Mouse (Mus musculus) hindbrain, postnatal 0 days (tissue): ENCODE results near the gene Hscb. TPM values are rescaled to one million over a fixed set of nuclear protein-coding genes. Genes with fewer than 3 reads are reported as not detected.

Experiments used
- ATAC-seq: fragments of 200-750 bp; cut with Nextera tagmentation; 2 replicates; pipeline ENCODE4 v1.8.0; 2017; ENCODE audit warnings: mild to moderate bottlenecking, moderate TSS enrichment, moderate library complexity
- DNase-seq: peaks from one replicate; pipeline ENCODE4 v3.0.0-alpha.2; 2015; ENCODE audit warnings: low spot score
- H3K27ac ChIP-seq: fragments of 300-500 bp; sonication (generic); 2 replicates; pipeline ENCODE4 v1.5.1; 2014; ENCODE audit warnings: mild to moderate bottlenecking
- H3K27me3 ChIP-seq: fragments of 300-500 bp; sonication (generic); 2 replicates; pipeline ENCODE4 v1.6.1; 2014; ENCODE audit warnings: low read length, mixed read lengths; ENCODE audit not compliant: insufficient read depth
- H3K36me3 ChIP-seq: fragments of 300-500 bp; sonication (generic); 2 replicates; pipeline ENCODE4 v1.6.1; 2014; ENCODE audit warnings: low read length, mixed read lengths; ENCODE audit not compliant: insufficient read depth
- H3K4me1 ChIP-seq: fragments of 300-500 bp; sonication (generic); 2 replicates; pipeline ENCODE4 v1.6.1; 2014; ENCODE audit warnings: antibody characterized with exemption, low read length, mixed read lengths; ENCODE audit not compliant: insufficient read depth
- H3K4me2 ChIP-seq: fragments of 300-500 bp; sonication (generic); 2 replicates; pipeline ENCODE4 v1.6.1; 2014; ENCODE audit warnings: low read depth, mild to moderate bottlenecking, low read length, moderate library complexity, mixed read lengths
- H3K4me3 ChIP-seq: fragments of 300-500 bp; sonication (generic); 2 replicates; pipeline ENCODE4 v1.5.1; 2014; ENCODE audit warnings: low read length
- H3K9ac ChIP-seq: fragments of 300-500 bp; sonication (generic); replicated peaks from 2 replicates; pipeline ENCODE4 v1.6.1; 2014; ENCODE audit warnings: mild to moderate bottlenecking, low read length, moderate library complexity, mixed read lengths
- H3K9me3 ChIP-seq: fragments of 300-500 bp; sonication (generic); 2 replicates; pipeline ENCODE4 v1.6.1; 2016; ENCODE audit warnings: low read length, mixed read lengths
- CTCF ChIP-seq: IDR thresholded peaks from 2 replicates; pipeline ENCODE4 v1.5.1; 2016; ENCODE audit warnings: antibody characterized with exemption, control low read depth, low read depth
- WGBS: fragments of 180-500 bp; shearing (Covaris S2); extraction: QIAGEN DNeasy Blood & Tissue Kit; methylation state at CpG from one replicate; pipeline ENCODE4 v1.1.7; 2014; 5-methylcytosine and 5-hydroxymethylcytosine counted together
- polyA plus RNA-seq: library from polyadenylated mRNA; unstranded; fragments of >200 nt; fragmentation: Nextera tagmentation; extraction: Ambion mirVana; gene quantifications from 2 replicates; pipeline ENCODE4 v1.2.1, GENCODE M21; 2015
- total RNA-seq: library from RNA; depleted of rRNA; stranded (reverse); fragments of >200 nt; gene quantifications from 2 replicates; pipeline ENCODE4 v1.2.3, GENCODE M21; 2014

Gene Hscb
- total and polyA plus RNA-seq, 2 experiments from 2014 or later, result 10.5 to 12.0 TPM

GRCm38 (mm10) chr5:110831036-110831720, 8.4 kb downstream of the Hscb start:
- H3K9ac ChIP-seq, result no peak overlapping the region
- no peak for TF ChIP-seq CTCF
- H3K9me3 ChIP-seq, result no peaks in the 10 kb centered on the region
- H3K27ac ChIP-seq, result no peak overlapping the region
- H3K4me2 ChIP-seq, result no peak overlapping the region
- no peak overlapping the region for H3K4me3 ChIP-seq
- DNase-seq, result no peak
- no peaks in the 10 kb centered on the region for H3K27me3 ChIP-seq
- WGBS, result 89% methylated on average over 5 of the region's 5 CpGs
- no peak for ATAC-seq
- no peaks in the 10 kb centered on the region for H3K4me1 ChIP-seq
- H3K36me3 ChIP-seq, result no peaks in the 10 kb centered on the region

DNA sequence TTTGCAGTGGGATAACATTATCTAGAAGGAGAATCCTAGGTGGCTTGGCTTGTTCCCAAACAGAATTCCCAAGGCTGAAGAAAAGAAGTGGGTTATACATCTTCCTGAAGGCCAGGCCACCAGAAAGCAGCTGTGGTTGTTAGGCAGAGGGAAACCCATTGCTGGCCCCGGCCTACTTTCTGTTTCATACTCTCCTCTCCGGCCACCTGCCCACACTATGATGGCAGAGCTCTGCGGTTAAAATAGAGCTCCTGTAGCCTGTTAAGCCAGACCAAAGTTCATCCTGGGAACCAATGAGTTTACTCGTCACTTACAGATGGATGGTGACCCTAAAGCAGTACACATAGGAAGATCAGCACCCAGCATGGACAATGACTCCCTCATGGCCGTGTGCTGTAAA, 12.0 kb downstream of the Hscb start:
- no peaks in the 10 kb centered on the region for H3K36me3 ChIP-seq
- H3K4me3 ChIP-seq, result no peak overlapping the region
- TF ChIP-seq CTCF, result no peak
- H3K9ac ChIP-seq, result no peak overlapping the region
- no peaks in the 10 kb centered on the region for H3K4me1 ChIP-seq
- H3K9me3 ChIP-seq, result no peaks in the 10 kb centered on the region
- ATAC-seq (no peak), DNase-seq (no peak)
- WGBS, result 88% methylated on average over 5 of the region's 5 CpGs
- H3K27ac ChIP-seq, result no peak overlapping the region
- H3K4me2 ChIP-seq, result no peak overlapping the region
- H3K27me3 ChIP-seq, result no peaks in the 10 kb centered on the region

DNA sequence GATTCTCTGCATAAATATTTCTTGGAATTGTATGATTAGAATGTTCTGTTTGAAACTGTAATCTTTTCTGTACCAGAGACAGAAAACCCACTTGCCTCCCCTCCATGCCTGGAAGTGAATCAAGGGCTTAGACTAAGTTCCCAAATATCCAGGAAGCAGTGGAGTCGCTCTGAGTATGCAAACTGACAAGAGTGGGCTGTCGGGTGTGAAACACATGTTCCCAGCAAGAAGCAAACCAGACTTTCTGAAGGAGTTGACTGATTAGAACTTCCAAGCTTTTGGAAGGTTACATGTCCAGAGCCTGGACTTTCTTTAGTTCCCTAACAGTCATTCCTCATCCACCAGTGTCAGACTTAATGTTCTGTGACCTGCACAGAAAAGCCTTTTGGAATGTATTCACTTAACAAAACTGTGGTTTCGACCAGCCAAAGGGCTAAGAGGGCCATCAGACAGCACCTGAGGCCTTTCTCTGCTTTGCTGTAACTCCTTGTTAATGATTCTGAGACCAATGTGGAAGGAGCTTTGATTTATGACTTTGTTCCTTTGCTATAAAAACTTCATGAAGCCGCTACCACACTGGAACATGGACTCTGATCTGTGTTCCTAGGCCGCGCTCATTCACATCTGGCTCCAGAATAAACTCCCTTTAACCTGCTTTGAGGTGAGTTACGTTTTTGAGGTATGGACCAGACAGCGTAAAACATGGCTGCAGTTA, 12.6 kb downstream of the Hscb start:
- DNase-seq (no peak), ATAC-seq (no peak)
- H3K4me1 ChIP-seq, result no peaks in the 10 kb centered on the region
- no peak for TF ChIP-seq CTCF
- H3K4me3 ChIP-seq, result no peak overlapping the region
- no peaks in the 10 kb centered on the region for H3K36me3 ChIP-seq
- no peaks in the 10 kb centered on the region for H3K27me3 ChIP-seq
- H3K9me3 ChIP-seq, result no peaks in the 10 kb centered on the region
- WGBS, result 91% methylated on average over 8 of the region's 8 CpGs
- no peak overlapping the region for H3K9ac ChIP-seq
- H3K4me2 ChIP-seq, result no peak overlapping the region
- no peak overlapping the region for H3K27ac ChIP-seq

- Histone ChIP-seq H3K36me3 (no peaks in the 10 kb centered on the region), H3K9me3 (no peaks in the 10 kb centered on the region), H3K4me2 (no peak overlapping the region), H3K27me3 (no peaks in the 10 kb centered on the region), H3K4me1 (no peaks in the 10 kb centered on the region), H3K9ac (no peak overlapping the region), H3K4me3 (no peak overlapping the region), H3K27ac (no peak overlapping the region)
- ATAC-seq (no peak), DNase-seq (no peak)
- 88% methylated on average over 4 of the region's 4 CpGs for WGBS
- TF ChIP-seq CTCF, result no peak
Observed at GRCm38 (mm10) chr5:110824421-110824820, 15.2 kb downstream of the Hscb start.

GRCm38 (mm10) chr5:110809667-110810325, 29.8 kb downstream of the Hscb start, which contains the start of gene Ulk1:
Ulk1 (minus strand) TSS chr5:110810097.
- ATAC-seq (peak; percentile 98), DNase-seq (peak; percentile 100)
- peak within 1 kb of the TSS; percentile 87 for H3K9ac ChIP-seq
- no peaks in the 10 kb centered on the region for H3K36me3 ChIP-seq
- under 1% methylated on average over 71 of the region's 80 CpGs for WGBS
- peaks cover 23% of the 10 kb centered on the region for H3K4me1 ChIP-seq
- H3K9me3 ChIP-seq, result no peaks in the 10 kb centered on the region
- no peaks in the 10 kb centered on the region for H3K27me3 ChIP-seq
- H3K4me3 ChIP-seq, result peak within 1 kb of the TSS; percentile 67
- no peak for TF ChIP-seq CTCF
- peak within 1 kb of the TSS; percentile 83 for H3K27ac ChIP-seq
- H3K4me2 ChIP-seq, result peak within 1 kb of the TSS; percentile 95

DNA sequence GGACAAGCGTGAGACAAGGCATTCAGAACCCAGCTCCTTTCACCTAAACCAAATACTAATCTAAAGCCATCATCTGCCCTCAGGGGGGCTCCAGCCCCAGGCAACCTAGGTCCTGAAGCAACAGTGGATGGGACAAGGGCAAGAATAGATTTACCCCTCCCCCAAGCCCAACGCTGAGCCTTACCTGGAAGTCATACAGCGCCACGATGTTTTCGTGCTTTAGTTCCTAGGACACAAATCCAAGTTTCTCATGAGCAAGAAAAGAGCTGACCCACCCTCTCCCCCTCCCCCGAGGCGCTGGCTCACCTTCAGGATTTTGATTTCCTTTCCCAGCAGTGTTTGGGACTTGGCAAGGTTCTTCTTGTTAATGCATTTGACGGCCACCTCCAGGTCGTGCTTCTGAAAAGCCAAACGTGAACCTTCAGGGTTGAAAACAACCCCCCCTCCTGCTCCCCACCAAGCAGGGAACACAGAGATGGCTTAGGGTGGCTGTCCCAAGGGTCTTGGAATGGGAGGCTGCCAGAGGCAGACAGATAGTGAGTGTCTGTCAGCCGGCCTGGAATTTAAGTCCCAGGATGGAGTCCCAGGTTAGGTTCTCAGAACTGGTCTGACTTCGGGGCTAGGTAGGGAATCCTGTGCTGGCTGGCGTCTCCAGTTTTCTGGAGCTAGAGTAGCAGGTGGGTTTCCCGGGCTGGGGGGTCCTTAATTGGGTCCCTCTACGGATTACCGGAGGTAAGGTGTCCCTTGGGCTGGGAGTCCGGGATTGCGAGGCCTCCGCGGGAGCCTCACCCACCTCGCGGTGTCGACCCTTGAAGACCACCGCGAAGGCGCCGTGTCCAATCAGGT, 30.5 kb downstream of the Hscb start:
- WGBS, result 2% methylated on average over 27 of the region's 27 CpGs
- Histone ChIP-seq H3K4me2 (peak overlapping the region; percentile 95), H3K27ac (peak overlapping the region; percentile 83), H3K9ac (peak overlapping the region; percentile 87), H3K36me3 (no peaks in the 10 kb centered on the region), H3K27me3 (no peaks in the 10 kb centered on the region), H3K4me1 (peaks cover 23% of the 10 kb centered on the region), H3K9me3 (no peaks in the 10 kb centered on the region), H3K4me3 (peak overlapping the region; percentile 67)
- ATAC-seq, result no peak
- no peak for TF ChIP-seq CTCF
- DNase-seq, result peak; percentile 16
